ENCODE assay signal across 8 mouse cellular contexts in the genomic region with DNA sequence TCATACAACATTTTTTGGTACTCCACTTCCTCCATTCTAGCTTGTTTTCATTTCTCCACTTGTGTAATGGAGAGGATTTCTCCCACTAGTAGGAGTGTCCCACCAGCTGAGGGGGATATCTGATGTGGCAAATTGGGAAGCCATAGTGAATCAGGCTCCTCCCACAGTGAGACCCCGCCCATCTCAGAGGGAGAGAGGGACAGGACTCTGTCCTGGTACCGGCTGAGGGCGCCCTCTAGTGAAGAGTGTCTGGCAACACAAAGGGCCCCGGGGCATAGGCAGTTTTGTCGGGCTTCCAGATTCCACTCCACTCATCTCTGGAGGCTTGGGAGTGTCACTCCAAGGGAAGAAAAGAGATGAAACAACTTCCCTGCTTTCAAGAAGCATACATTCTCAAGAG. TPM values are rescaled to one million over a fixed set of nuclear protein-coding genes. Genes with fewer than 3 reads are reported as not detected.
DNase-seq lines count a peak whose midpoint lies in the region; ATAC-seq and TF ChIP-seq lines count a peak whose summit lies in the region.

No protein-coding gene starts in this region.

- TF ChIP-seq POLR2A in limb, embryonic 14.5 days (IDR thresholded peaks at IDR 0.05; ENCODE audit: borderline replicate concordance, extremely low read depth, insufficient read depth, insufficient read length), result no peak

- H3K4me3 ChIP-seq in midbrain, embryonic 14.5 days (replicated peaks; ENCODE audit: low read depth, low read length), result no peak overlapping the region
- H3K4me3 ChIP-seq in midbrain, embryonic 13.5 days (replicated peaks), result no peak overlapping the region
- H3K4me3 ChIP-seq in limb, embryonic 14.5 days (replicated peaks; ENCODE audit: low read length), result no peak overlapping the region

- ATAC-seq in midbrain, embryonic 14.5 days (ENCODE audit: low FRiP score, low TSS enrichment), result no peak
- ATAC-seq in midbrain, embryonic 13.5 days, result no peak
- ATAC-seq in limb, embryonic 14.5 days (ENCODE audit: low FRiP score, low read depth), result no peak

- no peak overlapping the region for H3K27ac ChIP-seq in midbrain, embryonic 14.5 days (replicated peaks; ENCODE audit: low read depth, low read length)
- H3K27ac ChIP-seq in midbrain, embryonic 13.5 days, result no peak overlapping the region
- H3K27ac ChIP-seq in limb, embryonic 14.5 days (replicated peaks; ENCODE audit: low read depth, low read length), result no peak overlapping the region

- intact Hi-C loops in heart, postnatal 36 days (cut with DNase I), result loop anchor here (1.0 kb wide), 1 partner anchor 117 kb away; no protein-coding TSS in a partner anchor

- DNase-seq in midbrain, embryonic 14.5 days, result peak; percentile 54
- peak; percentile 71 for DNase-seq in adrenal gland, adult 2 months
- peak; percentile 79 for DNase-seq in embryo, embryonic 10.5 days (ENCODE audit: low spot score)
- peak; percentile 63 to 67 for DNase-seq in heart, postnatal 36 days
- peak; percentile 36 for DNase-seq in limb, embryonic 14.5 days (ENCODE audit: low spot score)
- DNase-seq in ovary, postnatal 36 days (ENCODE audit: low spot score), result peak; percentile 63
- peak; percentile 95 for DNase-seq in thymus, postnatal 4 days

- H3K4me1 ChIP-seq in midbrain, embryonic 14.5 days (ENCODE audit: control insufficient read depth, insufficient read depth, low read length), result no peaks in the 10 kb centered on the region
- no peaks in the 10 kb centered on the region for H3K4me1 ChIP-seq in midbrain, embryonic 13.5 days (replicated peaks)
- no peaks in the 10 kb centered on the region for H3K4me1 ChIP-seq in limb, embryonic 14.5 days (ENCODE audit: control insufficient read depth, insufficient read depth, low read length)

- no peaks in the 10 kb centered on the region for H3K36me3 ChIP-seq in midbrain, embryonic 14.5 days (ENCODE audit: control insufficient read depth, insufficient read depth, low read length)
- H3K36me3 ChIP-seq in midbrain, embryonic 13.5 days, result no peaks in the 10 kb centered on the region
- H3K36me3 ChIP-seq in limb, embryonic 14.5 days (ENCODE audit: control insufficient read depth, insufficient read depth, low read length), result no peaks in the 10 kb centered on the region

- no peaks in the 10 kb centered on the region for H3K27me3 ChIP-seq in midbrain, embryonic 14.5 days (ENCODE audit: control insufficient read depth, insufficient read depth, low read length)
- H3K27me3 ChIP-seq in midbrain, embryonic 13.5 days, result no peaks in the 10 kb centered on the region
- no peaks in the 10 kb centered on the region for H3K27me3 ChIP-seq in limb, embryonic 14.5 days (ENCODE audit: control insufficient read depth, insufficient read depth, low read length)

- whole genome bisulfite sequencing in midbrain, embryonic 14.5 days, result 12% methylated on average over 5 of the region's 5 CpGs
- 10% methylated on average over 5 of the region's 5 CpGs for WGBS in midbrain, embryonic 13.5 days
- 6% methylated on average over 5 of the region's 5 CpGs for WGBS in limb, embryonic 14.5 days

- no peak overlapping the region for H3K4me2 ChIP-seq in midbrain, embryonic 14.5 days (ENCODE audit: low read length)
- no peak overlapping the region for H3K4me2 ChIP-seq in midbrain, embryonic 13.5 days (replicated peaks)
- H3K4me2 ChIP-seq in limb, embryonic 14.5 days (replicated peaks; ENCODE audit: low read depth, low read length, severe bottlenecking), result no peak overlapping the region

- no peaks in the 10 kb centered on the region for H3K9me3 ChIP-seq in midbrain, embryonic 14.5 days (ENCODE audit: control insufficient read depth, low read length)
- H3K9me3 ChIP-seq in midbrain, embryonic 13.5 days, result no peaks in the 10 kb centered on the region
- no peaks in the 10 kb centered on the region for H3K9me3 ChIP-seq in limb, embryonic 14.5 days (ENCODE audit: control insufficient read depth, low read length)

- no peak overlapping the region for H3K9ac ChIP-seq in midbrain, embryonic 14.5 days (replicated peaks; ENCODE audit: low read length)
- H3K9ac ChIP-seq in midbrain, embryonic 13.5 days (replicated peaks), result no peak overlapping the region
- H3K9ac ChIP-seq in limb, embryonic 14.5 days (ENCODE audit: low read depth, low read length, severe bottlenecking), result no peak overlapping the region

RNA-seq across cellular contexts. Expression of a gene that starts 1.6 kb away (rescaled TPM):
- polyA plus RNA-seq in midbrain, embryonic 14.5 days (2014; fragmentation: Nextera tagmentation; extraction: Ambion mirVana), result not detected in 2 replicates
- not detected in 2 replicates for polyA plus RNA-seq in midbrain, embryonic 13.5 days (2015; fragmentation: Nextera tagmentation; extraction: Ambion mirVana)
- total RNA-seq in adrenal gland, adult 2 months (2021), result not detected
- 0.28 and 0.34 TPM in 2 replicates for polyA plus RNA-seq in adrenal gland, adult 2 months (2012; rRNA removed)
- total RNA-seq in heart, postnatal 36 days (2021), result under 1 TPM; 0.08 to 0.31 TPM
- 0.04 and 0.10 TPM in 2 replicates for polyA plus RNA-seq in limb, embryonic 14.5 days (2012; rRNA removed)
- 0.29 TPM in 1 of 2 replicates, not detected in the other for polyA plus RNA-seq in limb, embryonic 14.5 days (2014; fragmentation: Nextera tagmentation; extraction: Ambion mirVana)

RNA-seq across cellular contexts. Expression of a gene that starts 8.1 kb away (rescaled TPM):
- 0.20 and 0.54 TPM in 2 replicates for polyA plus RNA-seq in midbrain, embryonic 14.5 days (2014; fragmentation: Nextera tagmentation; extraction: Ambion mirVana)
- 0.28 and 0.59 TPM in 2 replicates for polyA plus RNA-seq in midbrain, embryonic 13.5 days (2015; fragmentation: Nextera tagmentation; extraction: Ambion mirVana)
- 1 to 10 TPM; 3.6 to 6.4 TPM for total RNA-seq in adrenal gland, adult 2 months (2021)
- polyA plus RNA-seq in adrenal gland, adult 2 months (2012; rRNA removed), result 10.0 and 10.3 TPM in 2 replicates
- total RNA-seq in heart, postnatal 36 days (2021), result 1 to 10 TPM; 2.2 to 2.4 TPM
- 1.7 and 1.9 TPM in 2 replicates for polyA plus RNA-seq in limb, embryonic 14.5 days (2012; rRNA removed)
- polyA plus RNA-seq in limb, embryonic 14.5 days (2014; fragmentation: Nextera tagmentation; extraction: Ambion mirVana), result 1.1 and 2.1 TPM in 2 replicates

RNA-seq across cellular contexts. Expression of a gene that starts 38.3 kb away (rescaled TPM):
- 183 and 191 TPM in 2 replicates for polyA plus RNA-seq in midbrain, embryonic 14.5 days (2014; fragmentation: Nextera tagmentation; extraction: Ambion mirVana)
- 196 and 215 TPM in 2 replicates for polyA plus RNA-seq in midbrain, embryonic 13.5 days (2015; fragmentation: Nextera tagmentation; extraction: Ambion mirVana)
- total RNA-seq in adrenal gland, adult 2 months (2021), result 10 to 100 TPM; 21.9 to 46.1 TPM
- polyA plus RNA-seq in adrenal gland, adult 2 months (2012; rRNA removed), result 79.2 and 82.6 TPM in 2 replicates
- 10 to 100 TPM; 12.4 to 14.8 TPM for total RNA-seq in heart, postnatal 36 days (2021)
- polyA plus RNA-seq in limb, embryonic 14.5 days (2012; rRNA removed), result 150 and 211 TPM in 2 replicates
- 67.8 and 76.2 TPM in 2 replicates for polyA plus RNA-seq in limb, embryonic 14.5 days (2014; fragmentation: Nextera tagmentation; extraction: Ambion mirVana)

RNA-seq across cellular contexts. Expression of a gene that starts 50.4 kb away (rescaled TPM):
- polyA plus RNA-seq in midbrain, embryonic 14.5 days (2014; fragmentation: Nextera tagmentation; extraction: Ambion mirVana), result 35.8 and 41.2 TPM in 2 replicates
- 34.4 and 35.0 TPM in 2 replicates for polyA plus RNA-seq in midbrain, embryonic 13.5 days (2015; fragmentation: Nextera tagmentation; extraction: Ambion mirVana)
- 100 to 1,000 TPM; 149 to 202 TPM for total RNA-seq in adrenal gland, adult 2 months (2021)
- 240 and 306 TPM in 2 replicates for polyA plus RNA-seq in adrenal gland, adult 2 months (2012; rRNA removed)
- 100 to 1,000 TPM in 1 of 2 experiments, 10 to 100 TPM in 1; 97.4 to 107 TPM for total RNA-seq in heart, postnatal 36 days (2021)
- polyA plus RNA-seq in limb, embryonic 14.5 days (2012; rRNA removed), result 106 and 124 TPM in 2 replicates
- polyA plus RNA-seq in limb, embryonic 14.5 days (2014; fragmentation: Nextera tagmentation; extraction: Ambion mirVana), result 126 and 128 TPM in 2 replicates

Comparison
In these comparisons a context has a peak if more than half of its experiments do, and no peak if none do; other contexts are left out.
1. DNase-seq: peak in every context shown above with its lines; median percentile 95 in thymus, postnatal 4 days; 79 in embryo, embryonic 10.5 days; 71 in adrenal gland, adult 2 months; 65 in heart, postnatal 36 days; 63 in ovary, postnatal 36 days; 54 in midbrain, embryonic 14.5 days; 36 in limb, embryonic 14.5 days.